Mouse (Mus musculus): ENCODE results near the gene Hspb9.
A peak's percentile ranks its signal among the peaks of the same experiment; 100 is the strongest.

The Hspb9 gene

GRCm38 (mm10) chr11:100762831-100763230 is 49.2 kb downstream of the Hspb9 start, which contains the start of gene Hcrt:
Gene Hcrt, minus strand, starts transcription at chr11:100762931.
- peak within 1 kb of the TSS; percentile 73 for H3K4me3 ChIP-seq (replicated peaks; ENCODE audit: low read length)

More at GRCm38 (mm10) chr11:100762831-100763230, 49.2 kb downstream of the Hspb9 start, which contains the start of gene Hcrt:
- Histone ChIP-seq H3K4me1 (replicated peaks; ENCODE audit: low read depth, low read length) (peaks cover 49% of the 10 kb centered on the region), H3K9me3 (ENCODE audit: low read length) (no peaks in the 10 kb centered on the region), H3K36me3 (ENCODE audit: insufficient read depth, low read length) (peaks cover 14% of the 10 kb centered on the region), H3K27me3 (ENCODE audit: insufficient read depth, low read length) (peaks cover 50% of the 10 kb centered on the region)
- TF ChIP-seq POU5F1 (IDR thresholded peaks at IDR 0.05; ENCODE audit: borderline replicate concordance, low read length), result no peak
- no peak for TF ChIP-seq CTCF (conservative IDR thresholded peaks at IDR 0.05; ENCODE audit: low read length)
- no peak for TF ChIP-seq NANOG (IDR thresholded peaks at IDR 0.05; ENCODE audit: borderline replicate concordance, low read length)
